Mouse (Mus musculus): ENCODE data around the gene C4b.

GRCm38 (mm10) chr17:34683686-34684220 lies 59.9 kb downstream of the C4b start:
- TF ChIP-seq POLR2A (IDR thresholded peaks at IDR 0.05; ENCODE audit: borderline replicate concordance, extremely low read depth, low read depth, low read length) (no peak), CTCF (IDR thresholded peaks at IDR 0.05; ENCODE audit: insufficient read depth, low read length) (no peak)
